Mouse (Mus musculus) ovary, postnatal 10 days (tissue): ENCODE results near the gene Cpt1a.

Experiments
- DNase-seq: peaks from one replicate; pipeline ENCODE4 v3.0.0; 2022; ENCODE audit warnings: low spot score

The Cpt1a gene

GRCm38 (mm10) chr19:3325771-3326478, 3.8 kb downstream of the Cpt1a start:
- DNase-seq: no peak

- DNase-seq: no peak
Measured at GRCm38 (mm10) chr19:3326479-3327047, 4.4 kb downstream of the Cpt1a start.

DNA sequence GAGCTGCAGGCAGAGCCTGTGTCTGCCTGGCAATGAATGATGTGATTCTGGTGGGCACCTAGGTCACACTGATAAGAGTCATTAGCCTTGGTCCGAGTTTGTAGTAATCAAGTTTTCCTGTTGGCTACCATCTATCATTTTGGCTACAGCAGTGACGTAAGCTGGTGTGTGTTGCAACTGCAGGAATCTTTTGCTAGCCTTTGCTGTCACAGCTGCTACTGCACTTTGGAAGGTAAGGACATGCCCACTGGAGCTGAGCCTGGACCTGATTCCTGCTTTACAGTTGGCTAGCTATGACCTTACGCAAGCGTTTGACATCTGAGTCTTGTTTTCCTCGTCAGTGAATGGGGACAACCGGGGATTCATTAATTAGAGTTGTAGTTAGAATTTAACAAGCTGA, 11.1 kb downstream of the Cpt1a start:
- no peak for DNase-seq

DNA sequence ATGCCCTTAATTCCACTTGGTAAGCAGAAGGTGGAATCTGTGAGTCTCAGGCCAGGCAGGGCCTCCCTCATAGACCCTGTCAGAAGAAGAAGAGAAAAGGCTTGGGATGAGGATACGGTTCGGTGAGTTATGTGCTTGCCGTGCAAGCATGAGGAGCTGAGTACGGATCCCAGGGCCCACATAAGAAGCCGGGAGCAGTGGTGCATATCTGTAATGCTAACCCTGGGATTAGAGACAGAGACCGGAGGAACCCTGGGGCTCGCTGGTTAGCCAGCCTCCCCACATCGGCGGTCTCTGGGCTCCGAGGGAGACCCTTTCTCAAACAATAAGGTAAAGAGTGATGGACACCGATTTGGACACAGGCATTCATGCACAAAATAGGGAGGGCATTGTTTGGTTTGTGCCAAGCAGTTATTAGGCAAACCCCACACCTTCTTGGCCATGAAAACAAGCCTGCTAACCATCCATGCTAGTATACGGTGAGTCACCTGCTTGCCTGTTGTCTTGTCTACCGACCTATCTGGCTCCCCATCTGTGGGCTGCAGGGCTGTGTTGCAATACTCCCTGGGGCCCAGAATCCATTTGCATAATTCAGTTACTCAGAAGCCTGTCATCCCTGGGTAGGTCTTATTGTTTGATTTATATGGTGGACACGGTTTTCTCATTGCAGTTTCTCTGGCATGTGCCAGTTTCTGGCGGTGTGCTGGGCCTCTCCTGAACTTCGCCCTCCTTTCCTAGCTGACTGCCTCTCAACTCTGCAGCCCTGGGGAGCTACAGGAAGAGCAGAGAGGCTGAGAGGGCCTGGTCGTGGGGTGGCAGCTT, 11.8 kb downstream of the Cpt1a start:
- DNase-seq: no peak

GRCm38 (mm10) chr19:3334550-3334949, 12.4 kb downstream of the Cpt1a start:
- no peak for DNase-seq

DNA sequence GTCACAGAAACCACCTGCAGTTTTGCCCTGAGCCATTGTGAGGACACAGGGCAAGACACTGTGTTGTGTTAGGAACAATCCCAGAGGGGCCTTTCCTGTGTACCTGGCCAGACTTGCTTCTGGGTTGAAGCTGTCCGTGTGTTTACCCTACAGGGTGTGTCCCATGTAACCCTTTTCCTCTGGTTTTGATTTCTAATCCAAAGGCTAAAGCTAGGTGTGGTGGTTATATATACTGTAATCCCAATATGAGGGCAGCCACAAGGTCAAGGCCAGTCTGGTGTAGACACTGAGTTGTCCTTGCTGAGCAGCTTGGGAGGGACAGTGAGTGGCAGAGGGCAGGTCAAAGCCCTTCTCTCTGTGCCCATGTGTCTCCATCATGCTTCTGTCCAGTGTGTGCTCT, 13.8 kb downstream of the Cpt1a start:
- DNase-seq: no peak

- no peak for DNase-seq
Measured at GRCm38 (mm10) chr19:3336485-3337255, 14.5 kb downstream of the Cpt1a start.

GRCm38 (mm10) chr19:3339187-3339586, 17.1 kb downstream of the Cpt1a start:
- no peak for DNase-seq

GRCm38 (mm10) chr19:3341021-3341420, 18.9 kb downstream of the Cpt1a start:
- no peak for DNase-seq

DNA sequence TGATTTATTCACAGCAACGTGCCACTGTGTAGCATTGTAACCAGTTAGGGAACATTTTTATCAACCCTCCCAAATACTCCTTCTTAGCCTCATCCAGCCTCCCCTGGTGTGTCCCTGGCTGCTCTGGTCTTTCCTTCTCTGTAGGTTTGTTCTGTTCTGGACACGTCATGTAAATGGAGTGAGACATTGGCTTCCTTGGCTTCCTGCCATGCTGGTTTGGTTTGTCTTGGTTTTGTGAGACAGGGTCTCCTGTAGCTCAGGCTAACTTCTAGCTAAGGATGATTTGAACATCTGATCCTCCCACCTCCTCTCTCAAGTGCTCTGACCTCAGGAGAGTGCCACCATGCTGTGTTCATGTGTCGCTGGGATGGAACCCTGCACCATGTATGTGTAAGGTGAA, 21.8 kb downstream of the Cpt1a start:
- DNase-seq: no peak

- no peak for DNase-seq
Measured at GRCm38 (mm10) chr19:3344636-3345544, 22.8 kb downstream of the Cpt1a start.

DNA sequence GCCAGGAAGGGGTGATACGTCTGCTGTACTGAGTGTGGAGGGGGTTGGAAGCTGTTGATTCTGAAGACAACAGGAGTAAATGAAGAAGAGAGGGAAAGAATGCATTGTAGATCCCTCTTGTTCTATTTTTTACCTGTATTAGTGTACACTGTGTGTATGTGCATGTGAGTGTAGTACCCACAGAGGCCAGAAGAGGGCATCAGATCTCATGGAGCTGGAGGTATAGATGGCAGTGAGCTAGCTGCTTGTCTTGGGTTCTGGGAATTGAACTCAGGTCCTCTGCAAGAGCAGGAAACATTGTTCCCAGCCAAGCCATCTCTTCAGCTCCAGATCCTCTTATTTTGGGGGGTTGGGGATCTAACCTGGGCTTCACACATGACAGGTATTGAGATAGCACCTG, 25.6 kb downstream of the Cpt1a start:
- no peak for DNase-seq

GRCm38 (mm10) chr19:3353415-3354111, 31.4 kb downstream of the Cpt1a start:
- peak; percentile 56 for DNase-seq

GRCm38 (mm10) chr19:3355096-3355495, 33.0 kb downstream of the Cpt1a start:
- no peak for DNase-seq

DNA sequence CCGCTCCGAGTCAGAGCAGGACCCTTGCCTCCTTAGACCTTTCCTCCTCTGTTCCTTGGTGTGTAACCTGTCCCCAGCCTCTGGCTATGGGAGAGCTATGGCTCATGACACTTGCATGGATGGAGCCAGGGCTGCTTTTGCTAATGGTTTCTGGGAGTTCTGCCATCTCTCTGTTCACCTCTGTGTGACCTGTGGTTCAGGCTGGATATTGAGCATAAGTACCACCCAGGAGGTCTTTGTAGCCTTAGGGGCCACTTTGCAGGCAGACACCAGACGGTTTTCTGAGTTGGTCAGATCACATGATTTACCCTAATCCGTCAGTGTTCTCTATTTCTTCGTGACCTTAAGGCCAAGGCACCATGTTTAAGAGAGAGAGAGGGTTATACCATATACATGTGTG, 34.4 kb downstream of the Cpt1a start:
- DNase-seq: no peak

DNA sequence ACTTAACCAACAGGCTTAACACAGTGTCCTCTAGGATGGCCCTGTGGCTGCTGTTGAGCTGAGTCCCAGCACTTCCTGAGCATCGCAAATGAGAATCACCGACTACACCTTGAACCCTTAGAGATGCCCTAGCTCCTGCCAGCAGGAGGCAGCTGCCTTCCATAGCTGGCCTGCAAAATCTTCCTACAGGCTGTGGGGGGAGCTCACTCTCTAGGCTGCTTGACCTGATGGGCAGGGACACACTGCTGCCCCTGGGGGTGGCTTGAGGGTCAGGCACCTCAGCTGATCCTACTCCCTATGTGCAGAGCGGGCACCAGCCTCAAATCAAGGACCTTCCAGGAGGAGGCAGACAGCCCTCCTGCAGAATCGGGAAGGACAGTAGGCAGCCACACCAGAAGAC, 35.5 kb downstream of the Cpt1a start:
- no peak for DNase-seq

GRCm38 (mm10) chr19:3359841-3360588, 37.9 kb downstream of the Cpt1a start:
- no peak for DNase-seq

GRCm38 (mm10) chr19:3363510-3363909, 41.4 kb downstream of the Cpt1a start:
- no peak for DNase-seq

- no peak for DNase-seq
Measured at GRCm38 (mm10) chr19:3365089-3365488, 43.0 kb downstream of the Cpt1a start.

GRCm38 (mm10) chr19:3368276-3368675, 46.1 kb downstream of the Cpt1a start:
- DNase-seq: no peak
